Mouse (Mus musculus): ENCODE data around the gene Unc5a. TPM values are rescaled to one million over a fixed set of nuclear protein-coding genes. Genes with fewer than 3 reads are reported as not detected.

Unc5a gene
- polyA plus RNA-seq, 1 experiment from 2014 or later, result 0.55 TPM

- no peaks in the 10 kb centered on the region for H3K4me1 ChIP-seq (ENCODE audit: insufficient read depth)
- peak; percentile 33; the same call in 1 of the 2 replicates for ATAC-seq
- no peak overlapping the region for H3K4me3 ChIP-seq (ENCODE audit: low read depth, low read length)
- TF ChIP-seq EP300 (IDR thresholded peaks at IDR 0.05; ENCODE audit: low read depth), result peak; percentile 46; the same call in 1 of the 2 replicates
- TF ChIP-seq CTCF (IDR thresholded peaks at IDR 0.05; ENCODE audit: low read depth), result no peak
- H3K27me3 ChIP-seq (ENCODE audit: insufficient read depth, low read length), result no peaks in the 10 kb centered on the region
- H3K9ac ChIP-seq (replicated peaks), result no peak overlapping the region
- peaks cover 8% of the 10 kb centered on the region for H3K36me3 ChIP-seq (replicated peaks; ENCODE audit: insufficient read depth, low read length)
- no peaks in the 10 kb centered on the region for H3K9me3 ChIP-seq (ENCODE audit: low read length)
- no peak for DNase-seq
- H3K4me2 ChIP-seq (ENCODE audit: low read depth, low read length), result no peak overlapping the region
- peak overlapping the region; percentile 72 for H3K27ac ChIP-seq (ENCODE audit: low read depth)
- WGBS (ENCODE audit: insufficient replicate concordance), result 47% methylated on average over 2 of the region's 2 CpGs
These were observed 90.8 kb downstream of the Unc5a start for GRCm38 (mm10) chr13:55040016-55040415.

GRCm38 (mm10) chr13:55047706-55048105, 98.5 kb downstream of the Unc5a start:
- no peak overlapping the region for H3K4me3 ChIP-seq (ENCODE audit: low read depth, low read length)
- H3K9ac ChIP-seq (replicated peaks), result no peak overlapping the region
- no peaks in the 10 kb centered on the region for H3K9me3 ChIP-seq (ENCODE audit: low read length)
- H3K4me1 ChIP-seq (ENCODE audit: insufficient read depth), result no peaks in the 10 kb centered on the region
- DNase-seq (no peak), ATAC-seq (no peak)
- no peak for TF ChIP-seq EP300 (IDR thresholded peaks at IDR 0.05; ENCODE audit: low read depth)
- no peak for TF ChIP-seq CTCF (IDR thresholded peaks at IDR 0.05; ENCODE audit: low read depth)
- H3K36me3 ChIP-seq (replicated peaks; ENCODE audit: insufficient read depth, low read length), result peaks cover 18% of the 10 kb centered on the region; the same call in 1 of the 2 replicates
- no peak overlapping the region for H3K27ac ChIP-seq (ENCODE audit: low read depth)
- no peaks in the 10 kb centered on the region for H3K27me3 ChIP-seq (ENCODE audit: insufficient read depth, low read length)
- 82% methylated on average over 3 of the region's 3 CpGs for WGBS (ENCODE audit: insufficient replicate concordance)
- H3K4me2 ChIP-seq (ENCODE audit: low read depth, low read length), result no peak overlapping the region

Other genes starting within 250 kb of the Unc5a start
- 7.0 TPM in 2 replicates for gene Cdhr2, start 247.9 kb upstream of the Unc5a start, polyA plus RNA-seq (2015; fragmentation: Nextera tagmentation; extraction: Ambion mirVana)
- not detected in 2 replicates for gene Gprin1, start 199.5 kb upstream of the Unc5a start, polyA plus RNA-seq (2015; fragmentation: Nextera tagmentation; extraction: Ambion mirVana)
- not detected in 2 replicates for gene Sncb, start 182.8 kb upstream of the Unc5a start, polyA plus RNA-seq (2015; fragmentation: Nextera tagmentation; extraction: Ambion mirVana)
- gene Eif4e1b, start 165.4 kb upstream of the Unc5a start, polyA plus RNA-seq (2015; fragmentation: Nextera tagmentation; extraction: Ambion mirVana), result not detected in 2 replicates
- gene Tspan17, start 160.0 kb upstream of the Unc5a start, polyA plus RNA-seq (2015; fragmentation: Nextera tagmentation; extraction: Ambion mirVana), result 2.1 and 2.2 TPM in 2 replicates
- 5.2 and 6.5 TPM in 2 replicates for gene Hk3, start 72.0 kb downstream of the Unc5a start, polyA plus RNA-seq (2015; fragmentation: Nextera tagmentation; extraction: Ambion mirVana)
- gene Uimc1, start 150.9 kb downstream of the Unc5a start, polyA plus RNA-seq (2015; fragmentation: Nextera tagmentation; extraction: Ambion mirVana), result 12.1 TPM in 2 replicates
- 3.0 and 3.6 TPM in 2 replicates for gene Zfp346, start 155.9 kb downstream of the Unc5a start, polyA plus RNA-seq (2015; fragmentation: Nextera tagmentation; extraction: Ambion mirVana)
- gene Gm17617, start 184.1 kb downstream of the Unc5a start, polyA plus RNA-seq (2015; fragmentation: Nextera tagmentation; extraction: Ambion mirVana), result not detected in 2 replicates
- 4.9 and 5.1 TPM in 2 replicates for gene Fgfr4, start 203.2 kb downstream of the Unc5a start, polyA plus RNA-seq (2015; fragmentation: Nextera tagmentation; extraction: Ambion mirVana)

Measured in liver, postnatal 0 days (tissue).